Mouse (Mus musculus): Measurements from ENCODE around the gene Psd4. TPM values are rescaled to one million over a fixed set of nuclear protein-coding genes. Genes with fewer than 3 reads are reported as not detected.

The Psd4 gene
- total RNA-seq (2023) = 172 TPM

DNA sequence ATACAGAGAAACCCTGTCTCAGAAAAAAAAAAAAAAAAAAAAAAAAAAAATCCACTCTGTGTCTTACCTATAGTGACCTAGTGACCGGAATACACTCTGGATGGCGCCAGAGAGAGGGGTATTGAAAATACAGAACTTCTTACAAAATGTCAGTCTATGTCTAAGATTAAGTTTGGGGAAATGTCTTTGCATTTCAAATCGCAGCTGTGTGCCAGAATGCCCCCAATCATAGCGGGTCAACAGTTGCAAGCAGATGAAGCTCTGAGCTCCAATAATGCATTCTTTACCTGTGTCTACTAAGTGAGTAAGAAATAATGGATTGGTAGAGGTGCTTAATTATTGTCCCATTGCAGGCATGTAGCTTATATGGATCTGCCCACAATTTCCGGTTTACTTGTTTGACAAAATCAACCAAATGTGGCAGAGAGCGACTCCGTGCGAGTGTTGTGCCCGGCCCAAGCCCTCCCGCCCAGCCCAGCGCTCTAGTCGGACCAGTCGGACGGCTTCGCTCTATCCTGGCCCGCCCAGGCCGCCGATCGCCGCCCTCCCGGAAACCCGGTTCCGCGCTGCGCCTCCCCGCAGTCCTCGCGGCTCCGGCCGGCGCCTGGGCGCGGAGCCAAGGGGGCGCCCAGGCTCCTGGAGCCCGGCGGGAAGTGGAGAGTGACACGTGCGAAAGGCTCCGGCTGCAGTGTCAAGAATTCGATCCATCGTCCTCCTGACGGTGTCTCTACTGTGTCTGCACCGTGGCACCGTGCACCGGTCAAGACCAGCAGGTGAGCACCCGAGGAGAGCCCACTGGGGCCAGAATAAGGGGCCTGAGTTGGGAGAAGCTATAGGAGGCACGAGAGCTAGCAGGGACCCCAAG lies at the start of gene Psd4:
Gene Psd4, plus strand, starts transcription at position 551 of the 865 bp plus-strand sequence.

DNA sequence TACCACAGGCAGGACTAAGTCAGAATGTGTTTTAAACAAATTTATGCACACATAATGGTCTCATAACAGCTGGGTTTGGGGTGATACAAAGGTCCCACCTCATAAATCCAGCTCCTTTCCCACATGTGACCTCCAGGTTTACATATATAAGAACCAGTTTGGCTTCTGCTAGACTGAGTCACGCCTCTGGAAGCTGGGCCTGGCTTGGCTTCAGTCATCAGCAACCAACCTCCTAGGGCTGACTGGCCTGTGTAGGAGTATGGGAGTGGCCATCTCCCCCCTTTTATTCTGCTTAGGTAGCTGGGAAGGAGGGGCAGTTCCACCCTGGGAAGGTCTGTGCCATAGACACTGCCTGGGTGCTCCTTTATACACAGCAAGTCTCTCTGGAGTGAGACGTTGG lies 30.8 kb upstream of the Psd4 start, which contains the start of gene Il1rn:
Gene Il1rn, plus strand, starts transcription at position 309 of the 400 bp plus-strand sequence.

Other genes with a start within 250 kb of the Psd4 start
- not detected for gene Il1f8, start 214.4 kb upstream of the Psd4 start, total RNA-seq (2023)
- gene Il1f9, start 181.1 kb upstream of the Psd4 start, total RNA-seq (2023) = 0.47 TPM
- gene Il1f6, start 152.2 kb upstream of the Psd4 start, total RNA-seq (2023) = not detected
- gene Il1f5, start 90.6 kb upstream of the Psd4 start, total RNA-seq (2023) = not detected
- not detected for gene Il1f10, start 76.4 kb upstream of the Psd4 start, total RNA-seq (2023)
- gene Il1rn, start 30.7 kb upstream of the Psd4 start, total RNA-seq (2023) = not detected
- gene Pax8, start 108.0 kb downstream of the Psd4 start, total RNA-seq (2023) = not detected